Mouse (Mus musculus) liver, adult 2 months (tissue): Measurements from ENCODE around the gene Scgb3a1. TPM values are rescaled to one million over a fixed set of nuclear protein-coding genes. Genes with fewer than 3 reads are reported as not detected.

Experiments
- DNase-seq: peaks from one replicate; pipeline ENCODE4 v3.0.0-alpha.2; 2011; ENCODE audit warnings: low read depth, low spot score; ENCODE audit errors: extremely low read depth
- H3K27ac ChIP-seq: fragments of 200-500 bp; replicated peaks from 2 replicates; pipeline ENCODE4 v1.5.1; 2012; ENCODE audit warnings: low read depth, mild to moderate bottlenecking, control low read depth, inconsistent platforms, low read length; ENCODE audit not compliant: insufficient read depth
- H3K27me3 ChIP-seq: fragments of 200-500 bp; 2 replicates; pipeline ENCODE4 v1.6.1; 2012; ENCODE audit warnings: mild to moderate bottlenecking, moderate library complexity, low read length, inconsistent platforms; ENCODE audit not compliant: control insufficient read depth, insufficient read depth
- H3K36me3 ChIP-seq: fragments of 200-500 bp; 2 replicates; pipeline ENCODE4 v1.6.1; 2012; ENCODE audit warnings: low read length, inconsistent platforms; ENCODE audit not compliant: control insufficient read depth, insufficient read depth
- H3K4me1 ChIP-seq: fragments of 200-500 bp; 2 replicates; pipeline ENCODE4 v1.6.1; 2011; ENCODE audit warnings: low read length; ENCODE audit not compliant: control insufficient read depth, insufficient read depth
- H3K4me3 ChIP-seq: fragments of 200-500 bp; 2 replicates; pipeline ENCODE4 v1.5.1; 2011; ENCODE audit warnings: low read depth, mild to moderate bottlenecking, control low read depth, low read length, moderate library complexity; ENCODE audit not compliant: insufficient read depth
- H3K79me2 ChIP-seq: fragments of 200-500 bp; 2 replicates; pipeline ENCODE4 v1.6.1; 2012; ENCODE audit warnings: inconsistent platforms, mild to moderate bottlenecking, low read length, moderate library complexity; ENCODE audit not compliant: control insufficient read depth, insufficient read depth
- H3K9ac ChIP-seq: fragments of 200-500 bp; 2 replicates; pipeline ENCODE4 v1.6.1; 2012; ENCODE audit warnings: low read depth, mild to moderate bottlenecking, control low read depth, inconsistent platforms, low read length
- CTCF ChIP-seq: fragments of 200-500 bp; IDR thresholded peaks from 2 replicates; pipeline ENCODE4 v1.5.1; 2011; ENCODE audit warnings: low read depth, low read length, control low read depth
- POLR2A ChIP-seq: fragments of 200-500 bp; IDR thresholded peaks from 2 replicates; pipeline ENCODE4 v1.6.1; 2011; ENCODE audit warnings: low read length, control low read depth; ENCODE audit not compliant: insufficient read depth; ENCODE audit errors: extremely low read depth
- WGBS: fragments of 180-500 bp; shearing (Covaris S2); methylation state at CpG from one replicate; pipeline ENCODE4 v1.1.7; 2018; 5-methylcytosine and 5-hydroxymethylcytosine counted together
- polyA plus RNA-seq: library from polyadenylated mRNA; depleted of rRNA; stranded (reverse); fragments of >200 nt; gene quantifications from 2 replicates; pipeline ENCODE4 v1.2.3, GENCODE M21; 2012; rRNA removed
- total RNA-seq: library from RNA; depleted of rRNA; stranded (reverse); fragments of >200 nt; gene quantifications from 2 replicates; pipeline ENCODE4 v1.2.3, GENCODE M21; 2014; rRNA removed

The Scgb3a1 gene
- total and polyA plus RNA-seq, 2 experiments: 0.22 TPM; not detected in 1

- H3K36me3 ChIP-seq: no peaks in the 10 kb centered on the region
- H3K27ac ChIP-seq: no peak overlapping the region
- DNase-seq: peak; percentile 35
- H3K9ac ChIP-seq: peak overlapping the region; percentile 5; the same call in 1 of the 2 replicates
- TF ChIP-seq CTCF: no peak
- no peak for TF ChIP-seq POLR2A
- peak overlapping the region; percentile 4 for H3K4me3 ChIP-seq
- WGBS: 42% methylated on average over 20 of the region's 20 CpGs
- H3K4me1 ChIP-seq: peaks cover 8% of the 10 kb centered on the region
- no peaks in the 10 kb centered on the region for H3K27me3 ChIP-seq
- H3K79me2 ChIP-seq: peaks cover 14% of the 10 kb centered on the region
Measured at GRCm38 (mm10) chr11:49713336-49714334, 50.2 kb downstream of the Scgb3a1 start.

Other genes starting within 250 kb of the Scgb3a1 start
- not detected in 2 replicates for gene Olfr1389, start 240.5 kb upstream of the Scgb3a1 start, total RNA-seq
- gene Olfr1389, start 240.5 kb upstream of the Scgb3a1 start, polyA plus RNA-seq: not detected in 2 replicates
- 0.07 TPM in 1 of 2 replicates, not detected in the other for gene Olfr1388, start 227.0 kb upstream of the Scgb3a1 start, total RNA-seq
- gene Olfr1388, start 227.0 kb upstream of the Scgb3a1 start, polyA plus RNA-seq: not detected in 2 replicates
- not detected in 2 replicates for gene Olfr1387, start 208.3 kb upstream of the Scgb3a1 start, total RNA-seq
- not detected in 2 replicates for gene Olfr1387, start 208.3 kb upstream of the Scgb3a1 start, polyA plus RNA-seq
- not detected in 2 replicates for gene Olfr1386, start 198.6 kb upstream of the Scgb3a1 start, total RNA-seq
- gene Olfr1386, start 198.6 kb upstream of the Scgb3a1 start, polyA plus RNA-seq: not detected in 2 replicates
- 0.07 TPM in 1 of 2 replicates, not detected in the other for gene Olfr1385, start 174.5 kb upstream of the Scgb3a1 start, total RNA-seq
- not detected in 2 replicates for gene Olfr1385, start 174.5 kb upstream of the Scgb3a1 start, polyA plus RNA-seq
- not detected in 2 replicates for gene Olfr1384, start 156.9 kb upstream of the Scgb3a1 start, total RNA-seq
- gene Olfr1384, start 156.9 kb upstream of the Scgb3a1 start, polyA plus RNA-seq: not detected in 2 replicates
- gene Olfr1383, start 144.0 kb upstream of the Scgb3a1 start, total RNA-seq: not detected in 2 replicates
- gene Olfr1383, start 144.0 kb upstream of the Scgb3a1 start, polyA plus RNA-seq: not detected in 2 replicates
- gene Olfr1382, start 135.4 kb upstream of the Scgb3a1 start, total RNA-seq: not detected in 2 replicates
- not detected in 2 replicates for gene Olfr1382, start 135.4 kb upstream of the Scgb3a1 start, polyA plus RNA-seq
- gene Olfr1381, start 120.2 kb upstream of the Scgb3a1 start, total RNA-seq: not detected in 2 replicates
- not detected in 2 replicates for gene Olfr1381, start 120.2 kb upstream of the Scgb3a1 start, polyA plus RNA-seq
- gene Olfr1380, start 106.7 kb upstream of the Scgb3a1 start, total RNA-seq: not detected in 2 replicates
- gene Olfr1380, start 106.7 kb upstream of the Scgb3a1 start, polyA plus RNA-seq: not detected in 2 replicates
- gene Flt4, start 54.3 kb upstream of the Scgb3a1 start, total RNA-seq: 7.8 and 13.6 TPM in 2 replicates
- 7.5 and 9.8 TPM in 2 replicates for gene Flt4, start 54.3 kb upstream of the Scgb3a1 start, polyA plus RNA-seq
- 20.7 and 22.8 TPM in 2 replicates for gene Cnot6, start 49.1 kb downstream of the Scgb3a1 start, total RNA-seq
- 6.0 and 6.4 TPM in 2 replicates for gene Cnot6, start 49.1 kb downstream of the Scgb3a1 start, polyA plus RNA-seq
- 0.28 and 0.34 TPM in 2 replicates for gene Gfpt2, start 130.6 kb downstream of the Scgb3a1 start, total RNA-seq
- gene Gfpt2, start 130.6 kb downstream of the Scgb3a1 start, polyA plus RNA-seq: 0.20 and 0.22 TPM in 2 replicates
- 25.9 and 30.9 TPM in 2 replicates for gene Mapk9, start 183.1 kb downstream of the Scgb3a1 start, total RNA-seq
- gene Mapk9, start 183.1 kb downstream of the Scgb3a1 start, polyA plus RNA-seq: 15.6 and 16.2 TPM in 2 replicates
- gene Rasgef1c, start 238.2 kb downstream of the Scgb3a1 start, total RNA-seq: not detected in 2 replicates
- gene Rasgef1c, start 238.2 kb downstream of the Scgb3a1 start, polyA plus RNA-seq: not detected in 2 replicates